Mouse (Mus musculus) activated CD4-positive, CD25-positive, alpha-beta regulatory T cell, adult 4 months (primary cell): Measurements from ENCODE around the gene Obp1a. TPM values are rescaled to one million over a fixed set of nuclear protein-coding genes. Genes with fewer than 3 reads are reported as not detected.

Source experiments
- ATAC-seq: one replicate; pipeline ENCODE4 v1.8.0; 2017
- polyA plus RNA-seq, 2 experiments: library from polyadenylated mRNA; unstranded; fragments of 100-300 nt; shearing (Covaris generic); gene quantifications; one replicate each; pipeline ENCODE4 v1.2.1; 2017

The Obp1a gene
- polyA plus RNA-seq, result not detected

- no peak for ATAC-seq
Observed at GRCm38 (mm10) chrX:78091274-78091673, at the start of gene Obp1a. Gene Obp1a (minus strand): TSS chrX:78091374.

GRCm38 (mm10) chrX:78125167-78125566 is 34.0 kb upstream of the Obp1a start, which contains the start of gene Gm5938:
Gene Gm5938 (plus strand): TSS chrX:78125467.
- no peak for ATAC-seq

Other genes with a start within 250 kb of the Obp1a start
- gene Pbsn, start 237.8 kb downstream of the Obp1a start, polyA plus RNA-seq, result not detected
- gene Gm14744, start 226.6 kb downstream of the Obp1a start, polyA plus RNA-seq, result not detected
- not detected for gene 5430402E10Rik, start 166.3 kb downstream of the Obp1a start, polyA plus RNA-seq
- not detected for gene Gm5938, start 34.1 kb upstream of the Obp1a start, polyA plus RNA-seq
- not detected for gene Obp1b, start 95.4 kb upstream of the Obp1a start, polyA plus RNA-seq
- not detected for gene Gm14743, start 154.5 kb upstream of the Obp1a start, polyA plus RNA-seq